Mouse (Mus musculus): ENCODE measurements around the gene Spg21. TPM values are rescaled to one million over a fixed set of nuclear protein-coding genes. Genes with fewer than 3 reads are reported as not detected.
A peak's percentile ranks its signal among the peaks of the same experiment; 100 is the strongest.

Gene Spg21
- polyA plus RNA-seq, 1 experiment from 2014 or later, result 102 TPM

GRCm38 (mm10) chr9:65528417-65529038 is 67.8 kb downstream of the Spg21 start:
- no peak overlapping the region for H3K4me3 ChIP-seq
- WGBS, result 84% methylated on average over 6 of the region's 6 CpGs
- H3K27me3 ChIP-seq (ENCODE audit: insufficient read depth, poor library complexity, severe bottlenecking), result no peaks in the 10 kb centered on the region
- peaks cover 12% of the 10 kb centered on the region for H3K4me1 ChIP-seq (replicated peaks)
- H3K27ac ChIP-seq, result no peak overlapping the region
- H3K9me3 ChIP-seq, result no peaks in the 10 kb centered on the region
- H3K36me3 ChIP-seq, result no peaks in the 10 kb centered on the region
- no peak for DNase-seq (ENCODE audit: low spot score)

GRCm38 (mm10) chr9:65529659-65530058 is 68.9 kb downstream of the Spg21 start:
- Histone ChIP-seq H3K4me1 (replicated peaks) (0 out of 2 replicates have a peak, but pooled peaks cover 3% of the 10 kb centered on the region), H3K27me3 (ENCODE audit: insufficient read depth, poor library complexity, severe bottlenecking) (no peaks in the 10 kb centered on the region), H3K4me3 (no peak overlapping the region), H3K27ac (no peak overlapping the region), H3K9me3 (peaks cover 5% of the 10 kb centered on the region), H3K36me3 (no peaks in the 10 kb centered on the region)
- no peak for DNase-seq (ENCODE audit: low spot score)
- WGBS, result 62% methylated on average over 8 of the region's 8 CpGs

DNA sequence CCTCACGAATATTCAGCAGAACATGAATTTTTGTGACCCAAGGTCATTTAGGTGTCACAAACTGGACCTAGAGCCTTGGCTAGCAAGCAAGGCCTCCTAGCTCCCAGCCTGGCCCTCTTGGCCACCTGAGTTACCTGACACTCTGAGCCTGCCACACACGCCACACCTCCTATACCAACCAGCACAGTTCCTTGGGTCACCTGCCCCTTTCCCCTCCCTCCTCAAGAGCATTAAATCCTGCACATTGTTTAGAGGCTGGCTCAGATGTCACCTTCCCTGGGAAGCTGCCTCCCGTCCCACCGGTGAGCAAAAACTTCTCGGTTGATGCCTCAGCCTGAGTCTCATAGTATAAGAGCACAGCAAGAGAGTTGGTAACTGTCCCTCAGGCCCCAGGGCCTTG is 70.5 kb downstream of the Spg21 start:
- Histone ChIP-seq H3K36me3 (no peaks in the 10 kb centered on the region), H3K9me3 (peaks cover 5% of the 10 kb centered on the region), H3K27ac (0 out of 2 replicates have a peak overlapping the region, but pooled peaks have one; percentile 17), H3K27me3 (ENCODE audit: insufficient read depth, poor library complexity, severe bottlenecking) (no peaks in the 10 kb centered on the region), H3K4me3 (no peak overlapping the region), H3K4me1 (replicated peaks) (0 out of 2 replicates have a peak, but pooled peaks cover 4% of the 10 kb centered on the region)
- WGBS, result 77% methylated on average over 5 of the region's 5 CpGs
- no peak for DNase-seq (ENCODE audit: low spot score)

- H3K27me3 ChIP-seq (ENCODE audit: insufficient read depth, poor library complexity, severe bottlenecking), result no peaks in the 10 kb centered on the region
- 91% methylated on average over 8 of the region's 8 CpGs for WGBS
- H3K27ac ChIP-seq, result no peak overlapping the region
These were observed 72.2 kb downstream of the Spg21 start for GRCm38 (mm10) chr9:65532986-65533385.

DNA sequence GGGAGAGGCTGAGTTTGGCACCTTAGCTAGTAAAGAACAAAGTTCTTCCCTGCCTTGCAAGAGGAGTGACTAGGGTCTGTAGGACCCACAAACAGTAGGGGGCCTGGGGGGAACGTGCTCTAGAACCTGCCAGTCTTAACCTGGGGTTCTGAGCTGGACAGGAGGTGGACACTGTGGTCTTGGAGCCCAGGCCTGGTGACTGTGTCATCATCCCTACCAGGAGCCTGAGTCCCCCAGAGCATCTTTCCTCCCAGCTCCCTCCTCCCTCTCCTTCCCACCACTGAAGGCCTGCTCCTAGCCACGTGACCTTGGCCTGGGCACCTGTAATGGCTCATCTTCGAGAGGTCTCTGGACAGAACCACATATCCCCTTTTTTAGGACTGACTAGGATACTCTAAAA is 73.4 kb downstream of the Spg21 start:
- Histone ChIP-seq H3K27ac (0 out of 2 replicates have a peak overlapping the region, but pooled peaks have one; percentile 51), H3K36me3 (no peaks in the 10 kb centered on the region), H3K4me3 (no peak overlapping the region), H3K27me3 (ENCODE audit: insufficient read depth, poor library complexity, severe bottlenecking) (no peaks in the 10 kb centered on the region), H3K4me1 (replicated peaks) (0 out of 2 replicates have a peak, but pooled peaks cover 8% of the 10 kb centered on the region), H3K9me3 (peaks cover 5% of the 10 kb centered on the region)
- WGBS, result 84% methylated on average over 3 of the region's 3 CpGs
- no peak for DNase-seq (ENCODE audit: low spot score)

More at GRCm38 (mm10) chr9:65532986-65533385, 72.2 kb downstream of the Spg21 start:
- Histone ChIP-seq H3K9me3 (peaks cover 5% of the 10 kb centered on the region), H3K36me3 (no peaks in the 10 kb centered on the region), H3K4me3 (no peak overlapping the region), H3K4me1 (replicated peaks) (0 out of 2 replicates have a peak, but pooled peaks cover 8% of the 10 kb centered on the region)
- DNase-seq (ENCODE audit: low spot score), result no peak

DNA sequence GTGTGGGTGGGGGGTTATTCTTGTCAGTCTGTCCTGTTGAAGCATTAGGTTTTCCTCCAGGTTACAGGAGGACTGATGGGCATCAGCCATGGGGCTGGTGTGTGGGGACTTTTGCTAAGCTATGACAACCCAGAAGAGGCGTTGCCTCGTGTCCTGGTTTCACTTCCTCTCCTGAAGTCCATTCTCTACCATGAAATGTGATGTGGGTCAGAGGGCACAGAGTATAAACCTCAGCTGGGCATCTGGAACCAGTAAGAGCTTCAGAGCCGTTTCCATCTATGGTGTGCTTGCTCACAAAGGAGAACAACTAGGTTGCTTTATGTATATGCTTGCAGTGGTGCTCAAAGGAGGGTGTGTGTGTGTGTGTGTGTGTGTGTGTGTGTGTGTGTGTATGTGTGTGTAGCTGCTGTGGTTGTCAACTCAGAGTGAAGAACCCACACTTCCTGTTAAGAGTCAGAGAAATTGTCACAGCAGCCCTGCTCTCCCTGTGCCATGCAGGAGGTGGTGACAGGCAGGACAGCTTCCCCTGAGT is 74.5 kb downstream of the Spg21 start:
- WGBS, result 73% methylated on average over 3 of the region's 3 CpGs
- Histone ChIP-seq H3K27me3 (ENCODE audit: insufficient read depth, poor library complexity, severe bottlenecking) (no peaks in the 10 kb centered on the region), H3K4me3 (no peak overlapping the region), H3K36me3 (no peaks in the 10 kb centered on the region), H3K9me3 (peaks cover 5% of the 10 kb centered on the region), H3K4me1 (replicated peaks) (0 out of 2 replicates have a peak, but pooled peaks cover 8% of the 10 kb centered on the region), H3K27ac (no peak overlapping the region)
- DNase-seq (ENCODE audit: low spot score), result no peak

- no peak for DNase-seq (ENCODE audit: low spot score)
- no peak overlapping the region for H3K27ac ChIP-seq
- H3K9me3 ChIP-seq, result peaks cover 5% of the 10 kb centered on the region
- H3K4me1 ChIP-seq (replicated peaks), result 0 out of 2 replicates have a peak, but pooled peaks cover 8% of the 10 kb centered on the region
- H3K27me3 ChIP-seq (ENCODE audit: insufficient read depth, poor library complexity, severe bottlenecking), result no peaks in the 10 kb centered on the region
- H3K36me3 ChIP-seq, result no peaks in the 10 kb centered on the region
- H3K4me3 ChIP-seq, result no peak overlapping the region
- 90% methylated on average over 10 of the region's 11 CpGs for WGBS
These were observed 75.2 kb downstream of the Spg21 start for GRCm38 (mm10) chr9:65535789-65536469.

GRCm38 (mm10) chr9:65536491-65536890 is 75.7 kb downstream of the Spg21 start:
- Histone ChIP-seq H3K9me3 (peaks cover 5% of the 10 kb centered on the region), H3K4me3 (no peak overlapping the region), H3K27me3 (ENCODE audit: insufficient read depth, poor library complexity, severe bottlenecking) (no peaks in the 10 kb centered on the region), H3K4me1 (replicated peaks) (0 out of 2 replicates have a peak, but pooled peaks cover 9% of the 10 kb centered on the region), H3K27ac (no peak overlapping the region), H3K36me3 (no peaks in the 10 kb centered on the region)
- DNase-seq (ENCODE audit: low spot score), result no peak
- 75% methylated on average over 4 of the region's 4 CpGs for WGBS

Other genes with a start within 250 kb of the Spg21 start
- gene Cilp, start 195.8 kb upstream of the Spg21 start, polyA plus RNA-seq (2016; fragmentation: Nextera tagmentation; extraction: Ambion mirVana), result 0.25 TPM in 1 of 2 replicates, not detected in the other
- 35.3 and 42.1 TPM in 2 replicates for gene Clpx, start 166.7 kb upstream of the Spg21 start, polyA plus RNA-seq (2016; fragmentation: Nextera tagmentation; extraction: Ambion mirVana)
- gene Pdcd7, start 114.8 kb upstream of the Spg21 start, polyA plus RNA-seq (2016; fragmentation: Nextera tagmentation; extraction: Ambion mirVana), result 8.6 and 11.6 TPM in 2 replicates
- gene Ubap1l, start 99.9 kb upstream of the Spg21 start, polyA plus RNA-seq (2016; fragmentation: Nextera tagmentation; extraction: Ambion mirVana), result 0.10 and 0.41 TPM in 2 replicates
- gene Kbtbd13, start 69.3 kb upstream of the Spg21 start, polyA plus RNA-seq (2016; fragmentation: Nextera tagmentation; extraction: Ambion mirVana), result 0.80 and 0.85 TPM in 2 replicates
- 6.3 and 7.8 TPM in 2 replicates for gene Rasl12, start 62.4 kb upstream of the Spg21 start, polyA plus RNA-seq (2016; fragmentation: Nextera tagmentation; extraction: Ambion mirVana)
- gene Slc51b, start 38.0 kb upstream of the Spg21 start, polyA plus RNA-seq (2016; fragmentation: Nextera tagmentation; extraction: Ambion mirVana), result not detected in 2 replicates
- gene Mtfmt, start 25.2 kb upstream of the Spg21 start, polyA plus RNA-seq (2016; fragmentation: Nextera tagmentation; extraction: Ambion mirVana), result 20.5 TPM in 2 replicates
- 0.11 TPM in 1 of 2 replicates, not detected in the other for gene Ankdd1a, start 59.2 kb downstream of the Spg21 start, polyA plus RNA-seq (2016; fragmentation: Nextera tagmentation; extraction: Ambion mirVana)
- gene Plekho2, start 119.1 kb downstream of the Spg21 start, polyA plus RNA-seq (2016; fragmentation: Nextera tagmentation; extraction: Ambion mirVana), result 14.5 and 15.2 TPM in 2 replicates
- gene Pif1, start 126.2 kb downstream of the Spg21 start, polyA plus RNA-seq (2016; fragmentation: Nextera tagmentation; extraction: Ambion mirVana), result 24.2 and 27.2 TPM in 2 replicates
- 28.4 and 32.5 TPM in 2 replicates for gene Rbpms2, start 168.7 kb downstream of the Spg21 start, polyA plus RNA-seq (2016; fragmentation: Nextera tagmentation; extraction: Ambion mirVana)
- 242 and 269 TPM in 2 replicates for gene Oaz2, start 207.1 kb downstream of the Spg21 start, polyA plus RNA-seq (2016; fragmentation: Nextera tagmentation; extraction: Ambion mirVana)